Mouse (Mus musculus) right cerebral cortex, postnatal 4 days (tissue): Measurements from ENCODE around the gene Zfp319.

ENCODE experiments used
- DNase-seq: peaks from one replicate; pipeline ENCODE4 v3.0.0-alpha.2; 2022

Zfp319 gene

DNA sequence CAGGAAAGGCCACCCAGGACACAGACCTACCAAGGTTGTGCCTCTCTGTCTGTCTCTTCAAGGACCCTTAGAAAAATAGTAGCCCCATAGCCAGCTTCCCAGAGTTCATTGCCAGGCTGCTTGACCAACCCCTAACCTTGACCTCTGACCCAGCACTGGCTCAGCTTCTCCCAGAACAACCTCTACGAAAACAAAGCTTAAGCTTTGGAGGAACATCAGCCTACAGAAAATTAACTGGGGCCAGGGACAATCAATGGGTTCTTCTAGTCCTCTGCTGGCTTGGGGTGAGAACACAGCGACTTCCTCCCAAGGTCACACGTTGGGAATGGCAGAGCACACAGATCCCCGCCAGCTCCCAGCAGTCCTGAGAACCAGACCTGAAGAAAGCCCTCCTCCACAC, 26.2 kb downstream of the Zfp319 start:
- DNase-seq: no peak

- DNase-seq: peak; percentile 30
Measured at GRCm38 (mm10) chr8:95302410-95302809, 29.3 kb downstream of the Zfp319 start.

GRCm38 (mm10) chr8:95293891-95294290, 37.9 kb downstream of the Zfp319 start:
- no peak for DNase-seq

GRCm38 (mm10) chr8:95293172-95293571, 38.6 kb downstream of the Zfp319 start:
- peak; percentile 24 for DNase-seq

- DNase-seq: no peak
Measured at GRCm38 (mm10) chr8:95289066-95289650, 42.6 kb downstream of the Zfp319 start.

- peak; percentile 17 for DNase-seq
Measured at GRCm38 (mm10) chr8:95281493-95281892, 50.3 kb downstream of the Zfp319 start.
